Mouse (Mus musculus): ENCODE data around the gene F2r.

- no peak for TF ChIP-seq CTCF (IDR thresholded peaks at IDR 0.05; ENCODE audit: extremely low read depth, insufficient read depth, insufficient read length, insufficient replicate concordance)
- peak; percentile 11; the same call in 1 of the 2 replicates for TF ChIP-seq POLR2A (IDR thresholded peaks at IDR 0.05; ENCODE audit: low read depth, low read length)
Observed at GRCm38 (mm10) chr13:95618309-95618712, at the start of gene F2r.

Measured in spleen, adult 2 months (tissue).